Comparison of ENCODE assay signal across 17 mouse cellular contexts in the genomic region with DNA sequence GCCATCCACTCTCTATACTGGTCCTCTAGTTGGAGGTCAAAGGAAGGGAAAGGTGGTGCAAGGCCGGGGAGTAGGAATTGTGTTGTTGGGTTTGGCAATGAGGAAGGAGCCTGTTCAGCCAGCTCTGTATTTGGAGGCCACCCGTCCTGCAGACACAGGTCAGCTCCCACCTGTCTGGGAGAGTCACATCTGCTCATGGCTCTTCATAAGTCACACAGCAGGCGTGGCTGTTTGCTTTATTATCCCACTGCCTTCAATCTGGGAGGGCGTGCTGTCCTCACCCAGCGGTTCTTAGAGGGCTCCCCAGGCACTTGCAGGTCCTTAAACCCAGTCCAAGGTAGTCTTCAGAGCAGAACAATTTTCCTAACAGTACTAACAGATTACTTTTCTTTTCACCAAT. TPM values are rescaled to one million over a fixed set of nuclear protein-coding genes. Genes with fewer than 3 reads are reported as not detected.
DNase-seq lines count a peak whose midpoint lies in the region; ATAC-seq and TF ChIP-seq lines count a peak whose summit lies in the region.
"Had no signal": no experiment of that assay in that cellular context is flagged by ENCODE, and none has a peak within 500 bp of the region (broad histone marks: within the 10 kb centered on the region; RNA-seq: fewer than 3 reads in every experiment).

No protein-coding gene starts in this region.

- H3K27ac ChIP-seq in heart, embryonic 11.5 days (ENCODE audit: low read depth, low read length) = 0 out of 2 replicates have a peak overlapping the region, but pooled peaks have one; percentile 88
- no peak overlapping the region for H3K27ac ChIP-seq in heart, adult 2 months
- H3K27ac ChIP-seq in bone marrow, adult 2 months (ENCODE audit: control insufficient read depth, insufficient read depth, low read depth, low read length, poor library complexity) = peak overlapping the region; percentile 92
- H3K27ac ChIP-seq in hindbrain, embryonic 15.5 days (replicated peaks) = peak overlapping the region; percentile 77
- peak overlapping the region; percentile 98 for H3K27ac ChIP-seq in liver, embryonic 15.5 days (replicated peaks)
- no peak overlapping the region for H3K27ac ChIP-seq in forebrain, embryonic 11.5 days (ENCODE audit: low read depth, low read length)
- H3K27ac ChIP-seq: intestine, embryonic 15.5 days; lung, embryonic 15.5 days had no signal

- H3K9me3 ChIP-seq in heart, embryonic 11.5 days (replicated peaks; ENCODE audit: control insufficient read depth, low read length) = no peaks in the 10 kb centered on the region
- H3K9me3 ChIP-seq in hindbrain, embryonic 15.5 days = no peaks in the 10 kb centered on the region
- no peaks in the 10 kb centered on the region for H3K9me3 ChIP-seq in liver, embryonic 15.5 days (replicated peaks)
- H3K9me3 ChIP-seq in forebrain, embryonic 11.5 days (ENCODE audit: control insufficient read depth, low read length) = no peaks in the 10 kb centered on the region
- H3K9me3 ChIP-seq: G1E; intestine, embryonic 15.5 days; lung, embryonic 15.5 days; megakaryocyte, embryonic 14.5 days had no signal

- no peaks in the 10 kb centered on the region for H3K79me2 ChIP-seq in heart, adult 2 months (replicated peaks; ENCODE audit: control insufficient read depth, insufficient read depth, low read length)

- H3K9ac ChIP-seq in heart, embryonic 11.5 days (ENCODE audit: low read depth, low read length) = no peak overlapping the region
- H3K9ac ChIP-seq in heart, adult 2 months (ENCODE audit: low read depth, low read length) = no peak overlapping the region
- no peak overlapping the region for H3K9ac ChIP-seq in hindbrain, embryonic 15.5 days
- H3K9ac ChIP-seq in liver, embryonic 15.5 days = peak overlapping the region; percentile 62
- H3K9ac ChIP-seq in forebrain, embryonic 11.5 days (ENCODE audit: low read length) = no peak overlapping the region
- H3K9ac ChIP-seq: intestine, embryonic 15.5 days; lung, embryonic 15.5 days had no signal

- TF ChIP-seq POLR2A in heart, adult 2 months (IDR thresholded peaks at IDR 0.05; ENCODE audit: insufficient read depth, low read depth, low read length) = no peak
- no peak for TF ChIP-seq POLR2A in bone marrow, adult 2 months (IDR thresholded peaks at IDR 0.05; ENCODE audit: borderline replicate concordance, control insufficient read depth, low read depth, low read length)

- DNase-seq in heart, adult 2 months = no peak
- DNase-seq in cerebellum, adult 11 months = no peak
- no peak for DNase-seq in ovary, adult 18-20 months (ENCODE audit: low spot score)
- DNase-seq in forebrain, embryonic 11.5 days (ENCODE audit: low spot score) = no peak
- DNase-seq: adrenal gland, postnatal 25 days; cerebellum, adult 11-12 months; gastrocnemius, postnatal 10 days; kidney, postnatal 25 days; right cerebral cortex, postnatal 25 days had no signal

- no peaks in the 10 kb centered on the region for H3K27me3 ChIP-seq in heart, embryonic 11.5 days (ENCODE audit: control insufficient read depth, insufficient read depth, low read length)
- no peaks in the 10 kb centered on the region for H3K27me3 ChIP-seq in heart, adult 2 months (ENCODE audit: control insufficient read depth, insufficient read depth, low read length)
- no peaks in the 10 kb centered on the region for H3K27me3 ChIP-seq in hindbrain, embryonic 15.5 days
- H3K27me3 ChIP-seq in liver, embryonic 15.5 days = no peaks in the 10 kb centered on the region
- H3K27me3 ChIP-seq in forebrain, embryonic 11.5 days (ENCODE audit: control insufficient read depth, insufficient read depth, low read length) = no peaks in the 10 kb centered on the region
- H3K27me3 ChIP-seq: intestine, embryonic 15.5 days; lung, embryonic 15.5 days had no signal

- no peak for ATAC-seq in heart, embryonic 11.5 days (replicated peaks; ENCODE audit: insufficient number of reproducible peaks, low FRiP score, low TSS enrichment)
- no peak for ATAC-seq in hindbrain, embryonic 15.5 days (ENCODE audit: low FRiP score, low read depth)
- no peak for ATAC-seq in liver, embryonic 15.5 days (ENCODE audit: insufficient read depth)
- ATAC-seq in forebrain, embryonic 11.5 days (replicated peaks; ENCODE audit: low FRiP score) = no peak
- ATAC-seq: intestine, embryonic 15.5 days had no signal

- H3K4me2 ChIP-seq in heart, embryonic 11.5 days = no peak overlapping the region
- no peak overlapping the region for H3K4me2 ChIP-seq in hindbrain, embryonic 15.5 days
- H3K4me2 ChIP-seq in liver, embryonic 15.5 days = peak overlapping the region; percentile 76
- H3K4me2 ChIP-seq in forebrain, embryonic 11.5 days (ENCODE audit: low read depth, low read length, severe bottlenecking) = no peak overlapping the region
- H3K4me2 ChIP-seq: intestine, embryonic 15.5 days; lung, embryonic 15.5 days had no signal

- H3K36me3 ChIP-seq in heart, embryonic 11.5 days (ENCODE audit: control insufficient read depth, insufficient read depth, low read length) = no peaks in the 10 kb centered on the region
- H3K36me3 ChIP-seq in heart, adult 2 months (ENCODE audit: control insufficient read depth, insufficient read depth, low read length) = no peaks in the 10 kb centered on the region
- H3K36me3 ChIP-seq in hindbrain, embryonic 15.5 days = no peaks in the 10 kb centered on the region
- H3K36me3 ChIP-seq in liver, embryonic 15.5 days (replicated peaks) = no peaks in the 10 kb centered on the region
- H3K36me3 ChIP-seq in forebrain, embryonic 11.5 days (ENCODE audit: control insufficient read depth, insufficient read depth, low read length) = no peaks in the 10 kb centered on the region
- H3K36me3 ChIP-seq: G1E; intestine, embryonic 15.5 days; lung, embryonic 15.5 days had no signal

- peaks cover 19% of the 10 kb centered on the region for H3K4me1 ChIP-seq in heart, embryonic 11.5 days (ENCODE audit: control insufficient read depth, insufficient read depth, low read length)
- peaks cover 1% of the 10 kb centered on the region; the same call in 1 of the 2 replicates for H3K4me1 ChIP-seq in heart, adult 2 months (ENCODE audit: control insufficient read depth, insufficient read depth, low read length)
- H3K4me1 ChIP-seq in bone marrow, adult 2 months (ENCODE audit: control insufficient read depth, insufficient read depth, low read length) = peaks cover 3% of the 10 kb centered on the region
- H3K4me1 ChIP-seq in hindbrain, embryonic 15.5 days (replicated peaks) = peaks cover 16% of the 10 kb centered on the region
- H3K4me1 ChIP-seq in liver, embryonic 15.5 days (replicated peaks) = peaks cover 99% of the 10 kb centered on the region
- peaks cover 2% of the 10 kb centered on the region; the same call in 1 of the 2 replicates for H3K4me1 ChIP-seq in forebrain, embryonic 11.5 days (replicated peaks; ENCODE audit: control insufficient read depth, insufficient read depth, low read length)
- H3K4me1 ChIP-seq: intestine, embryonic 15.5 days had no signal

- TF ChIP-seq EP300 in heart, adult 2 months (IDR thresholded peaks at IDR 0.05; ENCODE audit: insufficient read depth, low read depth, low read length) = no peak

- 70% methylated on average over 5 of the region's 5 CpGs for WGBS in heart, embryonic 11.5 days (ENCODE audit: insufficient replicate concordance)
- 85% methylated on average over 5 of the region's 5 CpGs for WGBS in heart, adult 2 months
- 81% methylated on average over 5 of the region's 5 CpGs for WGBS in bone marrow, adult 2 months
- WGBS in hindbrain, embryonic 15.5 days = 75% methylated on average over 5 of the region's 5 CpGs
- 55% methylated on average over 5 of the region's 5 CpGs for WGBS in liver, embryonic 15.5 days (ENCODE audit: insufficient replicate concordance)
- WGBS in forebrain, embryonic 11.5 days = 80% methylated on average over 5 of the region's 5 CpGs

- H3K4me3 ChIP-seq in heart, embryonic 11.5 days (ENCODE audit: low read depth, low read length) = no peak overlapping the region
- H3K4me3 ChIP-seq in heart, adult 2 months = no peak overlapping the region
- H3K4me3 ChIP-seq in bone marrow, adult 2 months (replicated peaks; ENCODE audit: control insufficient read depth, low read depth, low read length) = no peak overlapping the region
- no peak overlapping the region for H3K4me3 ChIP-seq in hindbrain, embryonic 15.5 days
- peak overlapping the region; percentile 46; the same call in 1 of the 2 replicates for H3K4me3 ChIP-seq in liver, embryonic 15.5 days (replicated peaks)
- H3K4me3 ChIP-seq in forebrain, embryonic 11.5 days (ENCODE audit: low read depth, low read length) = no peak overlapping the region
- H3K4me3 ChIP-seq: intestine, embryonic 15.5 days; lung, embryonic 15.5 days; megakaryocyte, embryonic 14.5 days had no signal

- TF ChIP-seq CTCF in heart, adult 2 months (IDR thresholded peaks at IDR 0.05) = no peak
- no peak for TF ChIP-seq CTCF in bone marrow, adult 2 months (IDR thresholded peaks at IDR 0.05; ENCODE audit: control insufficient read depth, insufficient read depth, low read length)

- intact Hi-C loops in heart, adult 2 months (cut with DNase I) = no loop called here

RNA-seq across cellular contexts. Expression of gene Pcx, which starts 49.9 kb away (rescaled TPM):
- polyA plus RNA-seq in heart, embryonic 11.5 days (2014; fragmentation: Nextera tagmentation; extraction: Ambion mirVana) = 12.8 and 13.9 TPM in 2 replicates
- total RNA-seq in heart, adult 2 months (2021) = 10 to 100 TPM; 44.8 to 52.5 TPM
- polyA plus RNA-seq in heart, adult 2 months (2012; rRNA removed) = 25.1 and 39.0 TPM in 2 replicates
- polyA plus RNA-seq in bone marrow, adult 2 months (2011; ENCODE audit: insufficient read depth, insufficient read length, low replicate concordance, missing spikeins) = 6.6 and 8.7 TPM in 2 replicates
- 38.9 and 43.8 TPM in 2 replicates for polyA plus RNA-seq in hindbrain, embryonic 15.5 days (2015; fragmentation: Nextera tagmentation; extraction: Ambion mirVana)
- 56.3 and 79.3 TPM in 2 replicates for polyA plus RNA-seq in liver, embryonic 15.5 days (2015; fragmentation: Nextera tagmentation; extraction: Ambion mirVana)
- polyA plus RNA-seq in forebrain, embryonic 11.5 days (2014; fragmentation: Nextera tagmentation; extraction: Ambion mirVana) = 18.5 and 19.3 TPM in 2 replicates

RNA-seq across cellular contexts. Expression of gene Lrfn4, which starts 55.3 kb away (rescaled TPM):
- 4.7 TPM in 2 replicates for polyA plus RNA-seq in heart, embryonic 11.5 days (2014; fragmentation: Nextera tagmentation; extraction: Ambion mirVana)
- 1 to 10 TPM; 7.7 to 9.4 TPM for total RNA-seq in heart, adult 2 months (2021)
- polyA plus RNA-seq in heart, adult 2 months (2012; rRNA removed) = 12.4 and 15.3 TPM in 2 replicates
- 1.2 and 2.7 TPM in 2 replicates for polyA plus RNA-seq in bone marrow, adult 2 months (2011; ENCODE audit: insufficient read depth, insufficient read length, low replicate concordance, missing spikeins)
- polyA plus RNA-seq in hindbrain, embryonic 15.5 days (2015; fragmentation: Nextera tagmentation; extraction: Ambion mirVana) = 13.2 and 14.7 TPM in 2 replicates
- 0.43 and 0.46 TPM in 2 replicates for polyA plus RNA-seq in liver, embryonic 15.5 days (2015; fragmentation: Nextera tagmentation; extraction: Ambion mirVana)
- 8.5 and 12.0 TPM in 2 replicates for polyA plus RNA-seq in forebrain, embryonic 11.5 days (2014; fragmentation: Nextera tagmentation; extraction: Ambion mirVana)

Comparison
In these comparisons a context has a peak if more than half of its experiments do, and no peak if none do; other contexts are left out.
1. H3K27ac ChIP-seq: peak in heart, embryonic 11.5 days (single experiment), bone marrow, adult 2 months (single experiment), hindbrain, embryonic 15.5 days (single experiment) and liver, embryonic 15.5 days (single experiment); none in heart, adult 2 months (single experiment) and forebrain, embryonic 11.5 days (single experiment).